In genomic region chr15:25761800-25762211, GRCm38 (mm10) we compare ENCODE assay signal across 8 mouse cellular contexts.
DNase-seq lines count a peak whose midpoint lies in the region; ATAC-seq lines count a peak whose summit lies in the region.

No protein-coding gene starts in this region.

- intact Hi-C loops in left cerebral cortex, postnatal 4 days (cut with DNase I), result no loop called here

- DNase-seq in left cerebral cortex, postnatal 4 days, result peak; percentile 72
- no peak for DNase-seq in left cerebral cortex, adult 11 months (ENCODE audit: low spot score)
- DNase-seq in embryo, embryonic 11 days, result peak; percentile 80
- peak; percentile 62 to 81 for DNase-seq in layer of hippocampus, postnatal 14 days (ENCODE audit: low spot score in 2 of 2)
- peak; percentile 72 to 86 for DNase-seq in right cerebral cortex, postnatal 10 days (ENCODE audit: low spot score in 2 of 2)
- DNase-seq in spleen, postnatal 4 days (ENCODE audit: low spot score in 2 of 2), result no peak

- ATAC-seq in granulocyte monocyte progenitor cell, adult 5-6 weeks (replicated peaks; ENCODE audit: poor library complexity, severe bottlenecking), result no peak
- no peak for ATAC-seq in monocyte, adult 5-6 weeks (replicated peaks; ENCODE audit: insufficient number of reproducible peaks, low FRiP score, low TSS enrichment, poor library complexity, severe bottlenecking)

Comparison
In these comparisons a context has a peak if more than half of its experiments do, and no peak if none do; other contexts are left out.
1. DNase-seq: peak in left cerebral cortex, postnatal 4 days (single experiment), embryo, embryonic 11 days (single experiment), layer of hippocampus, postnatal 14 days (2 of 2) and right cerebral cortex, postnatal 10 days (2 of 2); none in left cerebral cortex, adult 11 months (single experiment) and spleen, postnatal 4 days (0 of 2).